Mouse (Mus musculus): ENCODE measurements around the gene Olfr806.

The Olfr806 gene

DNA sequence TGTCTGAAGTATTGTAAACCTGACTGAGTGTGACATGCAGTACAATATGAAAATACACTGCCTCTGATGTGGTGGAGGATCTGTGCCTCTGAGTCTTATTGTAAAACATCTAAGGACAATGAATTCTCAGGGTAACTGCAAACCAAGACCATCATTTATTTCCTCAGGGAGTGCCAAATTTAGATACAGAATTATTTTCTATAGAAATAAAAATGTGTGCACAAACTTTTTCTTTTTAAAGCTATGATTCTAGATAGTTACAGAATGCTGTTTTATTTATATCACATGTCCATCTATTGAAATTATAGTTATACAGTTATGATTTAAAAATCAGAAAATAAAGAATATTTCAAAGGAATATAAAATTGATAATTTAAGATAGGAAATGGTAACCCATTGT, at the start of gene Olfr806:
Olfr806 (minus strand) TSS at position 101 of the 400 bp plus-strand sequence.
- no peak for DNase-seq

DNA sequence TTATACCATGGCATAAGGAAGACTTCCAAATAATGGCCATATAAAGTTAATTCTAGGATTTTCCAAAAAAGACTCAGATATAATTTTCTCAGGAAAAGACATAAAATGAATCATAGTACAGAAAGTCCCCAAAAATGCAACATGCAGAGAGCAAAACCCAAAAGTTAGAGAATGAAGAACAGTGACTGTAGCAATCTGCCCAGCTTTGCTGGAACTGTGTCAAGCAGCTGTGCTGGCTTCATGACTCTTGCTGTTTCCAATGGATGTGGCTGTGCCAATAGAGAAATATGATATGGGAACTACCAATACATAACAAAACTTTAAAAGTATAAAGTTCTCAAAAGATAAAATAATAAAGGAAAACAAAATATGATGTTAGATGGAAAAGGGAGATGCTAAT, 36.4 kb upstream of the Olfr806 start:
- DNase-seq: no peak

- DNase-seq: no peak
Measured at GRCm38 (mm10) chr10:129774338-129774737, 32.6 kb upstream of the Olfr806 start, which contains the start of gene Olfr809. TSS of gene Olfr809 (plus strand) at chr10:129774638.

DNA sequence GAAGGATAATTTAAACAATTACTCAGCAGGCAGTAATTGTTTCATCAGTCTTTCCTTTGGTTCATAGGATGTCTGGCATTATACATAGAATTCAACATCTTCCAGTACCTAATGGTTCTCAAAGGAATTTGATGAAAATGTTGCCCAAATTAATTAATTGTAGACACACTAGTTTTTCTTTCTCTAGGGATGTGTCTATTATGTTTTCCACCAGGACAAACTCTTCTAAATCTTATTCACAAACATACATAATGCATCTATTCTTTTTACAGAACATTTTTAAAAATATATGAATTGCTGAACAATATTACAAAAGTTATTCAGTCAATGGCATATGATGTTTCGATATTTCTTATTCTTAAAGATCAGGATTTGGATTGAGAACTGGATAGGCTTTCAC, 23.5 kb upstream of the Olfr806 start, which contains the start of gene Olfr808:
Olfr808 (plus strand) TSS at position 301 of the 400 bp plus-strand sequence.
- no peak for DNase-seq

- DNase-seq: no peak
Measured at GRCm38 (mm10) chr10:129757693-129758092, 16.0 kb upstream of the Olfr806 start, which contains the start of gene Olfr807. TSS of gene Olfr807 (minus strand) at chr10:129757793.

- no peak for DNase-seq
Measured at GRCm38 (mm10) chr10:129729275-129729674, 12.4 kb downstream of the Olfr806 start, which contains the start of gene Olfr805. TSS of gene Olfr805 (minus strand) at chr10:129729375.

DNA sequence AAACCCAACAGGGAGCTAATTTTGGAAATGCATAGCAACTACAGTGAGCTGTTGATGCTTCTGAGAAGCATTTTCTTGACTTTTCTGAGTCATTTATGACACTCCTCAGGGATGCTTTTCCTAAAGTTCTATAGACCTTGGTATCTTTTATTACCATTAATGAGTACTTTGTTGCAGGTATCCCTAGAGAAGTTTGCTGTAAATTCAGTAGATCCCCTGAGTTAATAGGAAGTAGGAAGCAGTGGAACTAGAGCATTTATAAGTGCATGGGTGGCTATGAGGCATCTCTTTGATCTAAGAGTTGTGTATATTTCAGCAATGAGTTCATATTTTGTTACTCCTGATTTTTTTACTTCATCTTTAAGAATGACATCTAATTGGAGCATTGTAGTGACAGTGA, 38.8 kb downstream of the Olfr806 start, which contains the start of gene Olfr804:
Olfr804 (plus strand) TSS at position 301 of the 400 bp plus-strand sequence.
- DNase-seq: no peak

DNA sequence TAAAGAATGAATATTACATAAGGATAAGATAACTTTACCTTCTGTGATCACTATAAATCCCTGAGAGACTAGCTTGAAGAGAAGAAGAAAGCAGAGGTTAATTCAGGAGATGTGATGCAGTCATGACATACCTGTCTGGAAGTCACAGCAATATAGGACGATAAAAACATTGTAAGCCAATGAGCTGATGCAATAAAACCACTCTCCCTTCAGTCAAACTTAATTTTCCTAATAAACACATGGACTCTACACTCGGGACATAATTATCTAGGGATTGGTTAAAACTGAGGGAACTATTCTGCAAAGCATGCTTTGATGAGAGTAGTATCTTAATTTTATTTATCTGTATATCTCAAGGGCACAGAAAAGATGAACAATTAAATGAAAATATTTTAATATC, 47.5 kb downstream of the Olfr806 start, which contains the start of gene Olfr803:
Olfr803 (minus strand) TSS at position 101 of the 400 bp plus-strand sequence.
- no peak for DNase-seq

- DNase-seq: no peak
Measured at GRCm38 (mm10) chr10:129688069-129688468, 53.7 kb downstream of the Olfr806 start, which contains the start of gene Olfr802. TSS of gene Olfr802 (minus strand) at chr10:129688169.
